Mouse (Mus musculus): ENCODE results near the gene Usp24. TPM values are rescaled to one million over a fixed set of nuclear protein-coding genes. Genes with fewer than 3 reads are reported as not detected.
A peak's percentile ranks its signal among the peaks of the same experiment; 100 is the strongest.
"Not testable (repeated sequence)": the region's sequence is repeated elsewhere in the genome, so short reads cannot be mapped to it uniquely, and the experiment has no call there.

Usp24 gene
- polyA plus RNA-seq, 1 experiment from 2014 or later: 6.3 TPM

- Histone ChIP-seq H3K27me3 (ENCODE audit: insufficient read depth, low read length) (no peaks in the 10 kb centered on the region), H3K9me3 (ENCODE audit: low read length) (no peaks in the 10 kb centered on the region), H3K4me2 (replicated peaks; ENCODE audit: low read depth, low read length) (peak overlapping the region; percentile 69), H3K27ac (ENCODE audit: low read length) (peak overlapping the region; percentile 93), H3K4me1 (ENCODE audit: insufficient read depth, low read length) (peaks cover 41% of the 10 kb centered on the region), H3K4me3 (ENCODE audit: low read length) (peak overlapping the region; percentile 96), H3K9ac (replicated peaks; ENCODE audit: low read length) (peak overlapping the region; percentile 98), H3K36me3 (ENCODE audit: insufficient read depth, low read length) (0 out of 2 replicates have a peak, but pooled peaks cover 3% of the 10 kb centered on the region)
- under 1% methylated on average over 81 of the region's 81 CpGs for WGBS
- ATAC-seq (ENCODE audit: low FRiP score, low TSS enrichment): peak; percentile 72
These were observed 552 bp downstream of the Usp24 start for GRCm38 (mm10) chr4:106316351-106317178.

GRCm38 (mm10) chr4:106317179-106318055 lies 1.4 kb downstream of the Usp24 start:
- Histone ChIP-seq H3K27me3 (ENCODE audit: insufficient read depth, low read length) (no peaks in the 10 kb centered on the region), H3K9me3 (ENCODE audit: low read length) (no peaks in the 10 kb centered on the region), H3K36me3 (ENCODE audit: insufficient read depth, low read length) (0 out of 2 replicates have a peak, but pooled peaks cover 4% of the 10 kb centered on the region), H3K4me2 (replicated peaks; ENCODE audit: low read depth, low read length) (peak overlapping the region; percentile 69), H3K27ac (ENCODE audit: low read length) (peak overlapping the region; percentile 93), H3K9ac (replicated peaks; ENCODE audit: low read length) (peak overlapping the region; percentile 98), H3K4me3 (ENCODE audit: low read length) (peak overlapping the region; percentile 96), H3K4me1 (ENCODE audit: insufficient read depth, low read length) (peaks cover 43% of the 10 kb centered on the region)
- WGBS: 13% methylated on average over 19 of the region's 19 CpGs
- peak; percentile 20; the same call in 1 of the 2 replicates for ATAC-seq (ENCODE audit: low FRiP score, low TSS enrichment)

- Histone ChIP-seq H3K9me3 (ENCODE audit: low read length) (no peaks in the 10 kb centered on the region), H3K9ac (replicated peaks; ENCODE audit: low read length) (peak overlapping the region; percentile 98; the same call in 1 of the 2 replicates), H3K36me3 (ENCODE audit: insufficient read depth, low read length) (0 out of 2 replicates have a peak, but pooled peaks cover 4% of the 10 kb centered on the region), H3K4me2 (replicated peaks; ENCODE audit: low read depth, low read length) (peak overlapping the region; percentile 69), H3K27me3 (ENCODE audit: insufficient read depth, low read length) (no peaks in the 10 kb centered on the region), H3K4me1 (ENCODE audit: insufficient read depth, low read length) (peaks cover 43% of the 10 kb centered on the region), H3K4me3 (ENCODE audit: low read length) (peak overlapping the region; percentile 96; the same call in 1 of the 2 replicates), H3K27ac (ENCODE audit: low read length) (no peak overlapping the region)
- 82% methylated on average over 4 of the region's 4 CpGs for WGBS
- ATAC-seq (ENCODE audit: low FRiP score, low TSS enrichment): no peak
These were observed 2.2 kb downstream of the Usp24 start for GRCm38 (mm10) chr4:106318208-106318607.

GRCm38 (mm10) chr4:106318976-106319375 lies 3.0 kb downstream of the Usp24 start:
- H3K4me3 ChIP-seq (ENCODE audit: low read length): no peak overlapping the region
- ATAC-seq (ENCODE audit: low FRiP score, low TSS enrichment): no peak
- H3K4me1 ChIP-seq (ENCODE audit: insufficient read depth, low read length): peaks cover 43% of the 10 kb centered on the region
- no peaks in the 10 kb centered on the region for H3K9me3 ChIP-seq (ENCODE audit: low read length)
- H3K36me3 ChIP-seq (ENCODE audit: insufficient read depth, low read length): 0 out of 2 replicates have a peak, but pooled peaks cover 4% of the 10 kb centered on the region
- 73% methylated on average over 6 of the region's 6 CpGs for WGBS
- no peak overlapping the region; the same call in 1 of the 2 replicates for H3K27ac ChIP-seq (ENCODE audit: low read length)
- H3K27me3 ChIP-seq (ENCODE audit: insufficient read depth, low read length): no peaks in the 10 kb centered on the region
- no peak overlapping the region for H3K9ac ChIP-seq (replicated peaks; ENCODE audit: low read length)
- H3K4me2 ChIP-seq (replicated peaks; ENCODE audit: low read depth, low read length): no peak overlapping the region

- WGBS: 94% methylated on average over 10 of the region's 10 CpGs
- H3K36me3 ChIP-seq (ENCODE audit: insufficient read depth, low read length): 0 out of 2 replicates have a peak, but pooled peaks cover 4% of the 10 kb centered on the region
- no peak for ATAC-seq (ENCODE audit: low FRiP score, low TSS enrichment)
These were observed 6.8 kb downstream of the Usp24 start for GRCm38 (mm10) chr4:106322846-106323245.

GRCm38 (mm10) chr4:106323318-106323717 lies 7.3 kb downstream of the Usp24 start:
- Histone ChIP-seq H3K27me3 (ENCODE audit: insufficient read depth, low read length) (no peaks in the 10 kb centered on the region), H3K4me1 (ENCODE audit: insufficient read depth, low read length) (peaks cover 22% of the 10 kb centered on the region), H3K9me3 (ENCODE audit: low read length) (no peaks in the 10 kb centered on the region), H3K4me2 (replicated peaks; ENCODE audit: low read depth, low read length) (no peak overlapping the region), H3K4me3 (ENCODE audit: low read length) (no peak overlapping the region), H3K27ac (ENCODE audit: low read length) (no peak overlapping the region), H3K36me3 (ENCODE audit: insufficient read depth, low read length) (0 out of 2 replicates have a peak, but pooled peaks cover 4% of the 10 kb centered on the region), H3K9ac (replicated peaks; ENCODE audit: low read length) (no peak overlapping the region)
- no peak for ATAC-seq (ENCODE audit: low FRiP score, low TSS enrichment)
- 76% methylated on average over 2 of the region's 2 CpGs for WGBS

More at GRCm38 (mm10) chr4:106322846-106323245, 6.8 kb downstream of the Usp24 start:
- H3K4me2 ChIP-seq (replicated peaks; ENCODE audit: low read depth, low read length): no peak overlapping the region
- no peak overlapping the region for H3K9ac ChIP-seq (replicated peaks; ENCODE audit: low read length)
- H3K4me3 ChIP-seq (ENCODE audit: low read length): no peak overlapping the region
- H3K27me3 ChIP-seq (ENCODE audit: insufficient read depth, low read length): no peaks in the 10 kb centered on the region
- no peak overlapping the region for H3K27ac ChIP-seq (ENCODE audit: low read length)
- H3K9me3 ChIP-seq (ENCODE audit: low read length): no peaks in the 10 kb centered on the region
- H3K4me1 ChIP-seq (ENCODE audit: insufficient read depth, low read length): peaks cover 27% of the 10 kb centered on the region

- no peak overlapping the region for H3K9ac ChIP-seq (replicated peaks; ENCODE audit: low read length)
- H3K4me3 ChIP-seq (ENCODE audit: low read length): no peak overlapping the region
- H3K36me3 ChIP-seq (ENCODE audit: insufficient read depth, low read length): no peaks in the 10 kb centered on the region
- H3K4me2 ChIP-seq (replicated peaks; ENCODE audit: low read depth, low read length): no peak overlapping the region
- no peak for ATAC-seq (ENCODE audit: low FRiP score, low TSS enrichment)
- WGBS: 86% methylated on average over 5 of the region's 5 CpGs
- H3K27me3 ChIP-seq (ENCODE audit: insufficient read depth, low read length): no peaks in the 10 kb centered on the region
- H3K4me1 ChIP-seq (ENCODE audit: insufficient read depth, low read length): peaks cover 12% of the 10 kb centered on the region
- H3K9me3 ChIP-seq (ENCODE audit: low read length): no peaks in the 10 kb centered on the region
- no peak overlapping the region for H3K27ac ChIP-seq (ENCODE audit: low read length)
These were observed 11.4 kb downstream of the Usp24 start for GRCm38 (mm10) chr4:106327436-106327835.

GRCm38 (mm10) chr4:106328704-106329103 lies 12.7 kb downstream of the Usp24 start:
- Histone ChIP-seq H3K27me3 (ENCODE audit: insufficient read depth, low read length) (no peaks in the 10 kb centered on the region), H3K9me3 (ENCODE audit: low read length) (no peaks in the 10 kb centered on the region), H3K4me3 (ENCODE audit: low read length) (no peak overlapping the region), H3K36me3 (ENCODE audit: insufficient read depth, low read length) (no peaks in the 10 kb centered on the region), H3K4me1 (ENCODE audit: insufficient read depth, low read length) (peaks cover 21% of the 10 kb centered on the region), H3K27ac (ENCODE audit: low read length) (no peak overlapping the region), H3K9ac (replicated peaks; ENCODE audit: low read length) (no peak overlapping the region), H3K4me2 (replicated peaks; ENCODE audit: low read depth, low read length) (no peak overlapping the region)
- 90% methylated on average over 4 of the region's 4 CpGs for WGBS
- ATAC-seq (ENCODE audit: low FRiP score, low TSS enrichment): no peak

GRCm38 (mm10) chr4:106329171-106329570 lies 13.2 kb downstream of the Usp24 start:
- H3K9me3 ChIP-seq (ENCODE audit: low read length); H3K27me3 ChIP-seq (ENCODE audit: insufficient read depth, low read length); H3K4me2 ChIP-seq (replicated peaks; ENCODE audit: low read depth, low read length); H3K36me3 ChIP-seq (ENCODE audit: insufficient read depth, low read length); H3K27ac ChIP-seq (ENCODE audit: low read length); H3K9ac ChIP-seq (replicated peaks; ENCODE audit: low read length); H3K4me3 ChIP-seq (ENCODE audit: low read length); ATAC-seq (ENCODE audit: low FRiP score, low TSS enrichment): not testable (repeated sequence)
- peaks cover 24% of the 10 kb centered on the region for H3K4me1 ChIP-seq (ENCODE audit: insufficient read depth, low read length)
- WGBS: 91% methylated on average over 6 of the region's 6 CpGs
